Mouse (Mus musculus): ENCODE data around the gene Snrnp25.

Gene Snrnp25

DNA sequence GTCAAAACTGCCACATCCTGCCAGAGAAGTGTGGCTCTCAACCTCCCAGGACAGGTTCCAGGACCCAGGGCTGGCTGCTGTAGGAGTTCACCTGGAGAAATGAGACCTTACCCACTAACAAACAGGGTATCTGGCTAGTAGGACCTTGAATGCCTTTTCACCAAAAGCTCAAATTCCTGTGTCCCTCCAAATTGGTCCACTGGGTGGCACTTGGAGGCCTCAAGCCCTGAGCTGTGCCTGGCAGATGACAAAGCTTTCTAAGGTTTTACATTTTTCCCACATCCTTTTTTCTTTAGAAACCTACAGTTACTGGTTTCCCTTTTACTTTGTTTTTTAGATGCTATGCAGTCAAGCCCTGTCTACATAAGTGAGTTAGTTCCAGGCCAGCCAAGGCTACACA is 41.9 kb downstream of the Snrnp25 start:
- no peak for DNase-seq

DNA sequence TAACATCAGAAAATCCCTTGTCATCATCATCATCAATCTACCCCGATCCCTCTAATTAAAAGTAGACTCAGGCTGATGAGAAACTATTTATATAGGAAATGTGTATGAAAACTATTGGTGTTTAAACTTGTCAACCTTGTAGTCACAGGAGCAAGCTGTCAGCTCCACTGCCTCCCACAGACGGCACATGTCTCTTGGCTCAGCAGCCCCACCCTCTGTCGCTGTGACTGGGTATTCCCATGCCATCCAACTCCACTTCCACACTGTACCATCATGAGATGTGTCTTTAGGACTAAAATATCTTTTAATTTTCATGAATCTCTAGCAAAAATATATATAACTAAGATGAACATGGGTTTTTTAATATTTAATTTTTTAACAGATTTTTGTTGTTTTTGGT is 43.1 kb downstream of the Snrnp25 start:
- no peak for DNase-seq

DNA sequence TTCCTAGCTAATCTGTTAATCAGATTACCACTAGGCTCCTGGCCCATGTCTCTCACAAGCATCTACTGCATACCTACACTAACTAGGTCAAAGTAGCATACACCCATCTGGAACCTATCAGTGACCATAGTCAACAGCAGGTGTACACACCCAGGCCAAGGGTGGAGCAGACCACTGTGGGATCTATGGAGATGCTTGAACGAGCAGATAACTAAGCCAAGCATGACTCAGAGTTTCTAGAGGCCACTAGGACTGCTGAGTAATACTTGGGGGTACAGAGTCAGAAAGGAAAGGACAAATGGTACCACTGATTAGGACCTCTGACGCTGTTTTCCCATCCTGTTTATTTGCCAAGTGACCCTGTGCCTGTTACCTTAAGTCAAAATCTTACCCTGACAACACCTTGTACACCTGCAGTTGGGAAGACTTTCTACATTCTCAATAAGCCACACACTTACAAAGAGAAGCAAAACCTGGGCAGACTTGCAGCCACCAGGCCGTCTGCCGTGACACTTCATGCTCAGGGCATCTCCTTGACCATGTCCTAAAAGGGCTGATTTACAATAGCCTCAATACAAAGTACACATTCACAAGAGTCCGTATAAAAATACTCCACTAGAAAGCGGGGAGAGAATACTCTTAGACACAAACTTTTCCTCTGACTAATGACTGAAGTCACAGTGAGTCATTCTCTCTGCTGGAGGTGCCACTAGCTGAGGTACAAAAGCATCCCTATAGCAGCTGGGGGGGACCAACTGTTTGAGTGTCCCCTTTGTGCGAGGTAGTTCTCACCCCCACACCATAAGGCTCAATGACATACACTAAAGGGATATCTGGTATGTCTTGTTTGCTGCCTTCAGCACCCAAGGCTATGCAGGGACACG is 45.9 kb downstream of the Snrnp25 start:
- no peak for DNase-seq

DNA sequence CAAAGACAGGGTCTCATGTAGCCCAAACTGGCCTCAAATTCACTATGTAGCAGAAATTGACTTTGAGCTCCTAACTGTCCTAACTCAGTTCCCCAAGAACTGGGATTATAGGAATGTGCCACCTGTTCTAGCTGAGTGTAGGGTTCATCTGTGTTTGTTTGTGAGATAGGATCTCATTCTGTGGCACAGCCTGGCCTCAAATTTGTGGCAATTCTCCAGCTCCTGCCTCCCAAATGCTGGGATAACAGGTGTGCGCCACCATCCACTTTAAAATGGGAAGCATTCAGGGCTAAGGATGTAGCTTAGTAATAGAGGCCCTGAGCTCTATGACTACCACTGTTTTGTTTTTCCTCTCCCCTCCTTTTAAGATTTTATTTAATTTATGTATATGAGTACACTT is 47.9 kb downstream of the Snrnp25 start:
- no peak for DNase-seq

DNA sequence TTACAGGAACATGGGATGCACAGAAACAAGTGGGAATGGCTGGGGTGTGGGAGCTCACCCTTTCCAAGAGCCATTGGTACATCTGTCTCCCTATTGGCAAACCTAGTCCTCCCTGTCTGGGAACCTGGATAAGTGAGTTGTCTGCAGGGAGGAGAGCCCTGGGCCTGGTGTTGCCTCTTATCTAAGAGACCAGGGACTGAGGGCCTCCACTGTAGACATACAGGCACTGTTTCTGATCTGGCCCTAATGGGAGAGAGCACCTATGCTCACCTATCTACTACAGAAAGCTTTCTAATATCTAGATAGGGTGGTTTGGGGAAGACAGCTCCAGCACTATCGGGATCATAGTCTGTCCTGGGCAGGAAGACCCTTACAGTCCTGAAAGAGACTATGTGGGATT is 50.9 kb downstream of the Snrnp25 start:
- DNase-seq = no peak

DNA sequence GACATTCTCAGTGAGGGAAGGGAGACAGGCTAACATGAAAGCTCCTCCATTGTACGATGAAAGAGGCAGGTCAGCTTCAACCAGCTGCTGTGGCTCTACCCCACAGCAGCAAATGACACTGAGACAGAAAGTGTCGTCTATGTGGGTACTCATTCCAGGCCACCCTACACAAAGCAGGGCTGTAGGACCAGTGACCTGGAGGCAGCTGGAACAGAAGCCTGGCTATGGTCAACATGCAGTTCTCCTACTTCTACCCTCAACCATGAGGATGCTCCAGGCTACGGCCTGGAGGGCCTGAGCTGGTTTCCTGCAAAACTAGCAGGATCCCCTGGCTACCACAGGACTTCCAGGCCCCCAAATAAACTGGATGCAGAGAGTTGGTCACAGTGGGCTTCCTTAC is 51.4 kb downstream of the Snrnp25 start:
- DNase-seq = no peak
